Mouse (Mus musculus): Measurements from ENCODE around the gene Fgd3.

The Fgd3 gene

DNA sequence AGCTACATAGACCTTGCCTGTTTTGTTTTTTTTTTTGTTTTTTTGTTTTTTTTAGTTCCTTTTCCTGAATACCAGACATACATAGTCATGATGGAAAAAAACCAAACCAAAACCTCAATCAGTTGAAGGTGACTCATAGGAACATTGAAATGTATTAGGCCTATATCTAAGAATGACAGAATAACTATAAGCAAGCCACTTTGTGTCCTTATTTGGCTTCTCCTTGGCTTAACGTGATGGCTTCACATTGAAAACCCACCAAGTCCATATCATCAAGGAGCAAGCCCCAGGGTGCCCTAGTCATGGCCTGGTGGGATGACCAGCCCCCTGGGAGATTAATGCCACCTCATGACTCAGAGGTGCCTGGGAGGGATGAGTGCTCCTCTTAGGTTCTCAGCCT lies 19.3 kb downstream of the Fgd3 start:
- no peak for DNase-seq (ENCODE audit: low read depth)

DNA sequence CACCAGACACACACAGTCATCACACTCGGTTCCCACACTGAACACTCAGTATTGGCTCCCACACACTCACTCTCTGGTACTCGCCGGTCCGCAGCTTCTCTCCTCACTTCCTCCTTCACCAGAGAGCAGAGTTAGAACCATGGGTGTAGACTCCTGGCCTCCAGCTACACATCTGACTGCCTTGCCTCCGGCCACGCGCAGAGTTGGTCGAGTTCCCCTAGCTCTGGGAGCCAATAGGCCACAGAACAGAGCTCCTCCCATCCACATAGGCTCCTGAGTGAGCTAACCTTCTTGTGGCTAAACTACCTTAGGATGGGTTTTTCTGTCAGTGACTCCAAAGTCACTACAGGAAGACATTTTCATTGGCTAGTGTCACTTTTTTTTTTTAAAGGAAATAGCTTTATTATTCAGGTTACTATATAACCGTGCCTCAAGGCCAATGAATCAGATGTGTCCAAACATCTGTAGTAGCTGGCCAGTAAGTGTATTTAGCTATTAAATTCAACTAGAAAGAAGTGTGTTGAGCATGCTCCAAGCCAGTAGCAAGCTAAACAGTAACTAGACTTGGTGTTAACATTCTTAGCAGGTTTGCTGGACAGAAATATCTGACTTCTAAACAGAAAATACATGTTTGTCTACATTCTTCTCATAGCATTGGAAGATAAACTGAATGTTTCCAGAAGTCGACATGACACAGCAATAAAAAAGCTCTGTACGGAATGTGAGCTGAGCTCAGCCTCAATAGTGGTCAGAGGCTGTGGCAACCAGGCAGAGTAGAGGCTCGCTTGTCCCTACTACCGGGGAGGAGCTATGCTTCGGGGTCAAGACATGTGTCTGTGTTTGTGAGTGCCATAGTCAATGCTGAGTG lies 21.4 kb downstream of the Fgd3 start:
- DNase-seq (ENCODE audit: low read depth): no peak

DNA sequence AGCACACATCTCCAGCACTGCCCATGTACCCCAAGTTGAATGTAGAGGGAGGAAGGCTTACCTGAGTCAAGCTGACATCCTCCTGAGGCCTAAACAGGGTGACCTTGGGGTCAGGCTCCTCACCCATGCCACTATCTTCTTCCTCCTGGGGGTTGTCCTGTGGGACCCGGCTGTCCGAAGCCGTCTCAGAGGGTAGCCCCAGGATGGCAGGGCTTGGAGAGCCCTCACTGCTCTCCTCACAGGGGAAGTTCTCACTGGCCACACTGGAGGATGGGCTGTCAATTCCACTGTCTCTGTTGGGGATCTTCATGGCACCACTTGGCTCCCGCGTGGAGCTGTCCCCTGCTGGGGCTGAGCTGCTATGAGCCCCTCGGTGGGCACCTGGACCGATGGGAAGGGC lies 23.8 kb downstream of the Fgd3 start:
- no peak for DNase-seq (ENCODE audit: low read depth)

DNA sequence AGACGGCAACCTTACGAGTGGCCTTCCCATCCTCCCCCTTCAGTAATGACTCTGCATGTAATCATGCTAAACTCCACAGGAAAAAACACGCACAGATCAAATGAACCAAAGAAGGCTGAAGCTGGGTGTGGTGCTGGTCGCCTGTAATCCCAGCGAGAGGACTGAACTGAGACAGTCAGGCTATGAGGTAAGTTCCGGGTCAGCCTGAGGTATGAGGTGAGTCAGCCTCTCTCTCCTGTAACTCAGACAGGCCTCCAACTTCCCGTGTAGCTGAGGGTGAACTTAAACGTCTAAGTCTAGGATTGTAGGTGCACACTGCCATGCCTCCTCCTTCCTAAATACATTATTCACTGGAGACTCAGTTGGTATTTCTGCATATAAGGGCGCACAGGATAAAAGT lies 26.0 kb downstream of the Fgd3 start:
- DNase-seq (ENCODE audit: low read depth): no peak

DNA sequence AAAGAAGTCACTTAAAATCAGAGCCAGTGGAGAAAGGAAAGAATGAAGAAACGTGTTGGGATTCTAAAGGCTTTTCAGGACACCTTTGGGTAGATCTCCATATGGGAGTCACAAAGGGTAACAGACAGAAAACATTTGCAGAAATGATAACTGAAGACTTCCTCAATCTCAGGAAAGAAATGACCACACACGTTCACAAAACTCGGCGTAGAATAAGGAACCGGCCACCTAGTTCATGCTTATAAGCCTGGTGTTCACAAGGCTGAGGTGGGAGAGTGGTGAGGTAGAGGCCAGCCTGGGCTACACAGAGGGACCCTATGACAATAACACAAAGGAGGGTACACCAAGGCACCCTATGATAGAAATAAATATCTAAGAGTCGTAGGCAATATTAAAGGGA lies 28.2 kb downstream of the Fgd3 start:
- no peak for DNase-seq (ENCODE audit: low read depth)

DNA sequence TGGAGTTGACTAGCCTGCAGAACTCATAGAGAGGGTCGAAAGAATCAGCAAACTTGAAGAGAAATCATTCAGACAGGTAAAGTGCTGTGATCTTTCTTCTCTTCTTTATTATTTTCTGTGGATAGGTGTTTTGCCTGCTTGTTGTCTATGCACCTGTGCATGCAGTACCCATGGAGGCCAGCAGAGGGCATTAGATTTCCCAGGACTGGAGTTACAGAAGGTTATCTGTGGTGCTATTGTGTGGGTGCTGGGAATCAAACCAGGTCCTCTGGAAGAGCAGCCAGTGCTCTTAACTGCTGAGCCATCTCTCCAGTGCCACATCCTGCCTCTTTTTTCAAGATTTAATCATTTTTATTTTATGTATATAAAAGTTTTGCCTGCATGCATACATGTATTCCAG lies 28.7 kb downstream of the Fgd3 start:
- no peak for DNase-seq (ENCODE audit: low read depth)

DNA sequence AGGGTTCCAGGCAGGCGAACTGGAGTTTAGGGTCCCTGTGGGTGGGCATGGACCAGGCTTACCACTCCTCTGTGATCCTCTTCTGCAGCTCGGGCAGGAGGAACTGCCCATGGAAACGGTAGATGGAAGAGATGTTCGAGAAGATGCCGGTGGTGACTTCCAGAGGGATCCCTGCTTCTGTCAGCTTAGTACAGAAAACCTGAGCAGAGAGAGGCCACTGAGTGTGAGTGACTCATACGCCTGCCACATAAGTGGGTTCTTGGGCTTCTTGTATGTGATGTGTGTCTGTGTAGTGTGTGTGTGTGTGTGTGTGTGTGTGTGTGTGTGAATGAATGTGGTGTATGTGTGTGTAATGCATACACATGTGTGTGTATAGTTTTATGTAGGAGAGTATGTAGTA lies 32.9 kb downstream of the Fgd3 start:
- no peak for DNase-seq (ENCODE audit: low read depth)

DNA sequence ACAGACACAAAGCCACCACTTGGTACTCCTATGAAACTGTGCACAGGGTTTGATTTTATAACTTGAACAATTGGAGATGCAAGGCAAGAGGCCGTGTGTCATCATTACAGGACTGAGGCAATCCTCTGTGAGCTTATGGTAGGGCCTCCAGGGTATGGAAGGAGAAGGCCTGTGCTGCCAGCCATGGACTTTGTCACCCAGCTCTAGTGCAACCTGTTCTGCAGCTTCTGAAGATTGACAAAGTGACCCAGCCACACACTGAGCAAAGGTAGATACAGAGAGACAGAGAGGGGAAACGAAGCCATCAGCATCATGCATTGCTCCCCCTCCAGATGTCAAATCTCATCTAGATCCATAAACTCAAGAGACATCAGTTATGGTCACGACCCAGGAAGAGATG lies 33.4 kb downstream of the Fgd3 start:
- DNase-seq (ENCODE audit: low read depth): no peak

DNA sequence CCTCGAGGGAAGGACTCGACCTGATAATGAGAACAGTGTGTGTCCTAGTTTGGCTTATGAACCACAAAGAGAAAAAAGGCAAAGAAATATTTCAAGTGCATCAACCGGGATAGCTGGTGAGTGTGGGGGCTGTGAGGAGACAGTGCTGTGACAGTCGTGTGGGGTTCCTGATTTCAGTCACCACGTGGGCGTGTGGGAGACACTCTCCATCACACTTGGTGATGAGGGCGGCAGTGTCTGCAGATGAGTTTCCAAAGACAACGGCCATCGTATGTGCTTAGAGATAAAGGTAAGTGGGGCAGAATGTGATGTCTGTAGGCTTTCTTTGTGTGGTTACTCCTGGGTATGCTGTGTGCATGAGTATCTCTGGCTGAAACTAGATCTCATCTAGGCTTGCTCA lies 36.4 kb downstream of the Fgd3 start:
- DNase-seq (ENCODE audit: low read depth): no peak

DNA sequence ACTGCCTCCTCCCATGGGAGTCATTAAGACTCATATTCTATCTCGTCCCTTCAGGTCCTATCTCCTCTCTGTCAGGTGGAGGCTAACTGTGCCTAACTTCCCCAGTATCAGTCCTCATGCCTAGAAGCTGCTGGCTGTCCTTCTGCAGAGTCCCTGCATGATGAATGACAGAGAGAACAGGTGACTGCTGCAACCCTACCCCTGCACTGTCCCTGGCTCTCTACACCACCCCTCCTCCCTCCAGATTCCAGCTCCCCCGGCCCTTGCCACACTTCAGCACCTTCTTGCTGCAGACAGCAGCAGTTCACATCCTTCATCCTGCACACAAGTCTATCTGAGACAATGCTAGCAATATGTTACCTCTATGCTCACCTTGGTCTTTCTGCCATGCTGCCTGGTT lies 37.9 kb downstream of the Fgd3 start:
- no peak for DNase-seq (ENCODE audit: low read depth)

DNA sequence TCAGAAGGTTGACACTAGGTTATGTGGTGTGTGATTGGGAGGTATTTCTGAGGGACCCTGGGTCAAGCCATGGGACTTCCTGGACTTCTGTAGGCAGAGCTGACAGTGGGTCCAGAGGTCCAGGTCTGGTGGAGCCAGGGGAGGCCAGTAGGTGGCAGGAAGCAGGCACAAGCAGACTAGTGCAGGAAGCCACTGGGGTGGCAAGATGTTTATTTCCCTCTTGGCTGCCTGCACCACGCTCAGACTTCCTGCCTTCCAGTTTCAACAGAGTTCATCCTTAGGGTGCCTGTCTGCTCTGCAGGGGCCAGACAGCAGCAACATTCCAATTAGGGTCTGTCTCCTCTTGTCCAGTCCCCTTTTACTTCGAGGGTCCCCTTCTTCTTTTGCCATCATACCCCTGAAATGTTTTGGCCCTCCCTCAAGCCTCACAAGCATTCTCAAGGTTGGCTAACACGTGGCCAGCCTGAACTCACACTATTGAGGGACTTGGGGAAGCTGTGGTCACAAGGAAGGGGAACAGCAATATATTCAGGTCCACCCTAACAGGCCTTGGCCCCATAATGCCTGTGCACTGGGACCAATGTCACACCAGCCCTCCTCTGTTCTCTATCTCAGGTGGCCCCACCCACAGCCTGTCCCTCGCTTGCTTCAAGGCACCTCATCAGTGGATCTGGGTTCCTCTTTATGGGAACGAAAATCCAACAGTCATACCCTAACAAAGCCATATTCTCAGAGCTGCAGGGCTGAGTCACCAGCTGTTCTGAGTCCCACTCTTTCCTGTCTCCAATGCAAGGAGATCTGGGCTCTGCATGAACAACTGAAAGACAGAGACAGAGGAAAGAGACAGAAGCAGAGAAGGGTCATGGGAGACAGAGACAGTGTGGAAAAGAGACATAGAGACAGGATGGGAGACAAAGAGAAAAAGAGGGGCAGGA lies 48.0 kb downstream of the Fgd3 start:
- no peak for DNase-seq (ENCODE audit: low read depth)

DNA sequence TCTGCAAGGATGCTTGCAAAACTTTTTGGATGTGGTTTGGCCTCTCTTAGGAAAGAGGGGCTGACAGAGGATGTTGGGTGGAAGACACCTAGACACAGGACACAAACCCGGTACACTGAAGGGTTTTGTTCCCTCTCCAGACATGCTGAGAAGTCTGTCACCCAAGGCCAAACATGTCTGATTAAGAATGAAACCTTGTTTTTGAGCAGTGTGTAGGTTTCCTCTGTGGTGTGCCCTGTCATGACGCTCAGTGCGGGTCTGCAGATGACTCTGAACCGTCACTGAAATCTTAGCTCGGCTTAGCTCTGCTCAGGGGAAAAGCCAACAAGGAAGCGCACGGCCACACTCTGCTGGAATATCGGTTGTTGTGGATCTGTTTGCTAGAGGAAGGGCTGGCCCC lies 49.6 kb downstream of the Fgd3 start:
- no peak for DNase-seq (ENCODE audit: low read depth)

DNA sequence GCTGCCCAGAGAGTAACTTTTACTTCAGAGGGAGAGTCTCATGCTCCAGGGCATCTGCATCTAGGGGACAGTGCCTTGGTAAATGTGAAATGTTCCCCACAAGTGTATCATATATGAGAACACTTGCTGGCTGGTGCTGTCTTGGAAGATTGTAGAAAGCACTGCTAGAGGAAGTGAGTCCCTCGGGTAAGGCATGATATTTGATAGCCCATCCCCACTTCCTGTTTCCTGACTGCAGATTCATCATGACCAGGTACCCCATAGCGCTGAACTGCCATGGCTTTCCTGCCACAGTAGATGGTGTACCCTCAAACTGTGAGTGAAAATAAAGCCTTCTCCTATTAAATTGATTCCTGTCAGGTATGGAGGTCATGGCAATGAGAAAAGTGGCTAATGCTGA lies 52.5 kb downstream of the Fgd3 start:
- no peak for DNase-seq (ENCODE audit: low read depth)

DNA sequence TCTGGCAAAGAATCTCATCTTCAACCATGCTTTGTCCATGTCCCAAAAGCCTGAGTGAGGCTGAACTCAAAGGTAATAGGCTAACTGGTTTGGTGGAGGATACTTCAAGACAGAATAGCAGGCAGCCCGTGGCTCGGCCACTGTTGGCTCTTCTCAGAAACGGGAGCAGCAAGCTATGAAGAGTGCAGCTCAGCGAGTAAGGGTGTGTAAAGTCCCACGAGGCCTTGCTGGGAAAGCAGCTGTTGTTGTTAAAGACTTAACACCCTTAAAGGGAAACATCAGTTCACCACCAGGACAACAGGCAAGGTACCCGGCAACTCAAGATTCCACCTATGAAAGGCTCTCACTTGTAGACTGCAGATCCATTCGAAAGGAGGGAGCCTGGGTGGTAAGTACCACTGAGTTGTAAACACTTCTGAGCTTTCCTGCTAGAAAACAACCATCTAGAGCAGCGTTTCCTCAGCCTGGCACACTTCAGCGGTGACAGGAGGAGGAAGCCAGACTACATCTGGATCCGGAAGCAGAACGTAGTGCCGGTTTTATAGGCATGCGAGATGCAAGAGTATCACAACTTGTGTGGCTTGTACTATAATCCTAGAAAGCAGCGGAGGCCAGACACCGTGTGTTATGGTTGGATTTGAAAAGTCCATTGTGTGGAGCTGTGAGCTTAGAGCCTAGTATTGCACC lies 59.9 kb downstream of the Fgd3 start:
- DNase-seq (ENCODE audit: low read depth): no peak

DNA sequence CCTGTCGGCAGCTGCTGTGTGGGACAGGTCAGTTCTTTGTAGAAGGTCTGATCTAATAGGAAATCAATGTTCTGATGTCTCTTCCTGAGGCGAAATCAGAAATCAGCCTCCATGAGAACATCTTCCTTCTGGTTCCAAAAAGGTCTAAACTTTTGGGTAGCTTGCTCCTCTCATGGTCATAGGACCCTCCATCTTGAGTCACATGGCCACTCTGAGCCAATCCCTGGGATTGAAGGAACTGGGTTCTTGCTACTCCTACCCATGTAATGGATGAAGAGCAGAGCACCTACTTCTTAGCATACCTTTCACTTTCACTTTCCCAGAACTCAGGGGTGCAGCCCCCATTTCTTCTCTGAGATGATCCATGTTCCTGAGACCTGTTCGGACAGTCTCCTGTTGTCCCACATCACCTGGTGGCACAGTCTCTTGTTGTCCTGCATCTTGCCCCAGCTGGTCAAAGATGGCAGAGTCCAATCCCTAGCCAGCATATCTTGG lies 62.2 kb downstream of the Fgd3 start:
- no peak for DNase-seq (ENCODE audit: low read depth)

DNA sequence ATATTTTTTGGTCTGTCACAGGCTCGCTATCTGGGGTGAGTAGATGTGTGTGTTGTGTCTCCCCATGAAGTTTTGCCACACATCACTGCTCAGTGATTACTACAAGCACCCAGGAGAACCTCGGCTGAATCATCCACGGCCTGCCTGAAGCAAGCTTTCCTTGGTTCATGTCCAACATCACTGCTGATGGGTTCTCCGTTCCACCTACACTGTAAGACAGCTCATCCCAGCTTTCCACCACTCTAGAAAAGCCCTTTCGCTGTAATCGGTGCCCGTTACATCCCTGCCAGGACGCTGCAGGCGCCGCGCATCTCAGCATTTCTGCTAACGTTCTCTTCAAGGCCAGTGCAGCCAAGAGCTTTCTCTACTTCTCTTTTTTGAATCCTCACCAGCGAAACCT lies 67.4 kb downstream of the Fgd3 start:
- DNase-seq (ENCODE audit: low read depth): no peak

DNA sequence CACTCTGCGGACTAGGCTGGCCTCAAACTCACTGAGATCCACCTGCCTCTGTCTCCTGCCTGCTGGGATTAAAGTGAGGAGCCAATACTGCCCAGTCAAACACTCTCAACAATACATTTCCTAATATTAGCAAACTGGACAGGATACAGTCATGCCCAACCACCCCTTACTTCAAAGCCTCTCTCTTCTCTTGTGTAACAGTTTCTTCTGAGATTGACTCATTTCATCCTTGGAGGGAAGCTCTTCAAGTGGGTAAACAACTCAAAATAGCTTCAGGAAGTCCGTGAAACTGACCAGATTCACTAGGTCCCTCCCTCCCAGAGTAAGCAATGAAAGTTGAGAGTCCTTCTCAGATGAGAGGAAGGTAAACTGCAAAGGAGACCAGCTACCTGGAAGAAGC lies 68.0 kb downstream of the Fgd3 start:
- no peak for DNase-seq (ENCODE audit: low read depth)

DNA sequence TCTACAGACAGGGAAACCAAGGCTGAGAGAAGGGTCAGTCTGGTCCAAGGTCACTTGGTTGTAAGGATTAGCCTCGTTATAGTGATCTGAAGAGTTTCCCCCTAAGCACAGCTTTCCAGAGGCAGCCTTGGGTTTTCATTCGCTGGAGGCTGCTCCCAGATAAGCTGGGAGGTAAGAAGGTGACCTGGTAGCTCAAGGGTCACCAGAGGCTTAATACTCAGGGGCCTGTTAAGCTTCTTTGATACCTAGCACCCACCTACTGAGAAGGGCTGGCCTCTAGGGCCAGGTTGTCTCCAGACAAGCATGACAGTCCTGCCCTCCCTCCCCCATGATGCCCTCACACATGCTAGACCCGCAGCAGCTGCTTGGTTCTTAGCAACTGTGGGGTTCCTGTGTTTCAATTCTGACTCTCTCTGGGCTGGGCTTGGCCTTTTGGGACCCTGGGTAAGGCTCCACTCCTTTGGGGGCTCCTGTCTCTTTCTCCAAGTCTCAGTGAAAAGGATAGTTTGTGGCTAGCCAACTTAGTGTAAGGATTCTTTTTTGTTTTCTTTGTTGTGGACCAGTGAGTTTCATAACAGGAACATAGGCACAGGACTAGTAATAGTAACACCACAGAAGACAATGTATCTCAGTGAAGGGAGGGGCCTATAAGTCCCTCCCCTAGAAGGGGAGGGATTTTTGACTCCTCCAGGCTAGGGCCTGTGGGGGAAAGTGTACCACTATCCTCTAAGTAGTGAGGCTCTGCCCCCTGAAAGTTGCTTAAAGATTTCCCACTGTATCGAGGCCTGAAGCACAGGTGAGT lies 69.2 kb downstream of the Fgd3 start:
- DNase-seq (ENCODE audit: low read depth): no peak

DNA sequence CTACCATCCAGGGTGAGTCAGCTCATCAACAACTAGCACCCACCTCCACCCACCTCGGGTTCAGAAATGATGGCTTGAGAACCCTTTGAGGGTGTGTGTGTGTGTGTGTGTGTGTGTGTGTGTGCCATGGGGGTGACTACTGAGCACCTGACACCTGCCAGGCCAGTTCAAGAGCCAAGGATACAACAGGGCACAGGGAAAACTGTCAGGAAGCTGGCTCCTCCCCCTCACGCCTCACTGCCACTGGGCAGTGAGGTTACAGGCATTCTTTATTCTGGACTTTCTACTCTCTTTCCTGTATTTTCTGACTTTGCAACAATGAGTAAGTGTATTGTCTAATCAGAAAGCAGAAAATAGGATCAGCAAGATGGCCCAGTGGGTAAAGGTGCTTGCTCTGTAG lies 70.5 kb downstream of the Fgd3 start:
- DNase-seq (ENCODE audit: low read depth): no peak

DNA sequence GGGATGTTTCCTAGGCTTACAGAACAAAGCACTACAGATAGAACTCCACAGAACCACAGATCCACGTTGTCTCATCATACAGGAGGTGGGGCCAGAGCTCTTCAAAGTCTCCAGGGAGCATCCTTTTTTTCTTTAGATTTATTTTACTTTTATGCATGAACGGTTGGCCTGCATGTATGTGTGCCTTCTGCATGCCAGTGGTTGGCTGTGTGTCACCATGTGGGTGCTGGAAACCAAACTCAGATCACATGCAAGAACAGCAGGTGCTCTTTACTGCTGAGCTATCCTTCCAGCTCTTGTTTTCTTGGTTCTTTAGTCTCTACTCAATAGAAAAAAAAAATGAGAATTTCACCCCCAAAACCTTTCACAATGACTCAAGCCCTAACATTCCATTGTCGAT lies 71.2 kb downstream of the Fgd3 start:
- no peak for DNase-seq (ENCODE audit: low read depth)

DNA sequence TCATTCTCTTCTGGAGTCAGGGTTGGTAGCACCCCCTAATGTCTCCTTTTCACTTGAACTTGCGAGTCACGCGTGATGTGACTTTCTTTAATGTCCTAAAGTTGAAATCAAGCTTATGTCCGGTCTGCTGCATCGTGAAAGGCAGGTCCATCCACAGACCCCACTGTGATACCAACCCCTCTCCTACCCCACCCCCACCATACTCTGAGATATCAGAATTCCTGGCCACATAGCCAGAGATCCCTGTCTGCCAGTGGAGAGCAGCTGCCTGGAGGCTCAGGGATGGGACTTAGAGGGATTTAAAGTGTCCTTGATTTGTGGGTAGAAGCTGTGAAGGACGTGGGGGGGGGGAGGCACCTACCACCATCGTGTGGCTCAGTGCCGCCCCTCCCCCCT lies 71.6 kb downstream of the Fgd3 start, which contains the start of gene Susd3:
Susd3 (minus strand) TSS at position 240 of the 396 bp plus-strand sequence.
- DNase-seq (ENCODE audit: low read depth): no peak
